Mouse (Mus musculus): ENCODE data around the gene Mrln. TPM values are rescaled to one million over a fixed set of nuclear protein-coding genes. Genes with fewer than 3 reads are reported as not detected.

The Mrln gene
- polyA plus RNA-seq, 2 experiments, result 35.5 to 37.7 TPM

DNA sequence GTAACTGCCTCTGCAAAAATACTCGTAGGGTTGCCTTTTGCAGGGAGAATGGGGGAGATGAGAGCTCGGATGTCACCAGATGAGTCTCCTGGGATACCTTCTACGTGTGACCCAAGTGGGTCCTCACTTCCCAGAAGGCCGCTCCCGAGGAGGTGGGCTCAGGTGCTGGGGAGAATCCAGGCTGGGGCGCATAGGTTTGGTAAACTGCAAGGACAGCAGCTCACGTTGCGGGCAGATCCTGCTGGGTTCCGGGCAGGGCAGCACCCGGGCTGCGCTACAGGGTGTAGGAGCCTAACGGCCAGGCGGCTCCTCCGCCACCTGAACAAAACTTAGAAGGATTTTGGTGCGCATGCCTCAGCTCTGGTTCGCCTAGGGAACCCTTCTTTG lies 41.1 kb downstream of the Mrln start:
- Histone ChIP-seq H3K36me3 (ENCODE audit: control insufficient read depth, insufficient read depth, low read length) (no peaks in the 10 kb centered on the region), H3K27ac (replicated peaks; ENCODE audit: low read depth, low read length) (no peak overlapping the region), H3K9me3 (ENCODE audit: control insufficient read depth, low read length) (no peaks in the 10 kb centered on the region), H3K9ac (ENCODE audit: low read depth, low read length, severe bottlenecking) (peak overlapping the region; percentile 69), H3K4me3 (replicated peaks; ENCODE audit: low read length) (peak overlapping the region; percentile 65), H3K27me3 (ENCODE audit: control insufficient read depth, insufficient read depth, low read length) (peaks cover 19% of the 10 kb centered on the region), H3K4me1 (ENCODE audit: control insufficient read depth, insufficient read depth, low read length) (no peaks in the 10 kb centered on the region), H3K4me2 (replicated peaks; ENCODE audit: low read depth, low read length, severe bottlenecking) (peak overlapping the region; percentile 96)
- under 1% methylated on average over 16 of the region's 16 CpGs for WGBS
- DNase-seq (ENCODE audit: low spot score), result no peak
- no peak for TF ChIP-seq POLR2A (IDR thresholded peaks at IDR 0.05; ENCODE audit: borderline replicate concordance, extremely low read depth, insufficient read depth, insufficient read length)
- no peak for ATAC-seq (ENCODE audit: low FRiP score, low read depth)

DNA sequence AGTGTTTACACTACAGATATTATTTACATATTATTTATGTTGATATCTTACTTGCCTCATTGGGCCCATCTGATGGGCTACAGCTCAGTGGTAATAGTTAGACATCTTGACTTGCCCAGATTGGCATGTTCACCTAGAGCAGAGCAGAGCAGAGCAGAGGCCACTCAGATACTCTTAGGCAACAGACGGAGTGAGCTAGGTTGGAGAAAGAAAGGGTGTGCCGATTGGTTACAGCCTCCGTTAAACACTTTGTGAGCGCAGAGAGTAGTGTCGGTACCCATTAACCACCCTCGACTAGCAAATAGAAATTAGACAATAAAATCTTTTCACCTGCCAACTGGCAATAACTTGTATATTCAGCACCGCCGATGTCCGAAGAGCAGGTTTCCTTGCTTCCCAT lies 41.6 kb downstream of the Mrln start:
- Histone ChIP-seq H3K36me3 (ENCODE audit: control insufficient read depth, insufficient read depth, low read length) (no peaks in the 10 kb centered on the region), H3K4me3 (replicated peaks; ENCODE audit: low read length) (peak overlapping the region; percentile 65), H3K4me1 (ENCODE audit: control insufficient read depth, insufficient read depth, low read length) (no peaks in the 10 kb centered on the region), H3K4me2 (replicated peaks; ENCODE audit: low read depth, low read length, severe bottlenecking) (peak overlapping the region; percentile 96), H3K27me3 (ENCODE audit: control insufficient read depth, insufficient read depth, low read length) (peaks cover 19% of the 10 kb centered on the region), H3K27ac (replicated peaks; ENCODE audit: low read depth, low read length) (no peak overlapping the region), H3K9me3 (ENCODE audit: control insufficient read depth, low read length) (no peaks in the 10 kb centered on the region), H3K9ac (ENCODE audit: low read depth, low read length, severe bottlenecking) (no peak overlapping the region)
- TF ChIP-seq POLR2A (IDR thresholded peaks at IDR 0.05; ENCODE audit: borderline replicate concordance, extremely low read depth, insufficient read depth, insufficient read length), result no peak
- no peak for DNase-seq (ENCODE audit: low spot score)
- WGBS, result 30% methylated on average over 9 of the region's 9 CpGs
- no peak for ATAC-seq (ENCODE audit: low FRiP score, low read depth)

DNA sequence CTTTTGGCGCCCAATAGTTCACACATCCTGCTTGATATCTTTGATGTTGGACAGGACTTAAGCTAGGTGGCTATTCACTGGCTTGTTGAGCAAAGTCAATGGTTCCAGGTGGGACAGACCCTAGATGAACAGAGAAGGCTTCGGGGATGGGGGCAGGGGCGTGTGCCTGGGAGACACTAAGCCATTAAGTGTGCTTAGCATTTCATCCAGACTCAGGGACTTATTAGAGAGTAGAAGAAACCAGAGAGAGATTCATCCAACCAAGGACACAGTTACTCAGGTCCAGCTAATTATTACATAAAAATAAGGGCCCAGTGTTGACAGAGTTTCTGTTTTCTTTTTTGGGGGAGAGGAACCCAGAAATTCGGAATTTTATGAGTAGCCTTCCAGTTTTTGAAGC lies 45.9 kb downstream of the Mrln start:
- H3K9me3 ChIP-seq (ENCODE audit: control insufficient read depth, low read length), result no peaks in the 10 kb centered on the region
- no peak overlapping the region for H3K9ac ChIP-seq (ENCODE audit: low read depth, low read length, severe bottlenecking)
- peaks cover 10% of the 10 kb centered on the region for H3K27me3 ChIP-seq (ENCODE audit: control insufficient read depth, insufficient read depth, low read length)
- TF ChIP-seq POLR2A (IDR thresholded peaks at IDR 0.05; ENCODE audit: borderline replicate concordance, extremely low read depth, insufficient read depth, insufficient read length), result no peak
- H3K4me1 ChIP-seq (ENCODE audit: control insufficient read depth, insufficient read depth, low read length), result no peaks in the 10 kb centered on the region
- H3K27ac ChIP-seq (replicated peaks; ENCODE audit: low read depth, low read length), result no peak overlapping the region
- H3K4me3 ChIP-seq (replicated peaks; ENCODE audit: low read length), result no peak overlapping the region
- DNase-seq (ENCODE audit: low spot score), result no peak
- H3K4me2 ChIP-seq (replicated peaks; ENCODE audit: low read depth, low read length, severe bottlenecking), result no peak overlapping the region
- WGBS, result 82% methylated on average over 4 of the region's 4 CpGs
- no peaks in the 10 kb centered on the region for H3K36me3 ChIP-seq (ENCODE audit: control insufficient read depth, insufficient read depth, low read length)
- no peak for ATAC-seq (ENCODE audit: low FRiP score, low read depth)

DNA sequence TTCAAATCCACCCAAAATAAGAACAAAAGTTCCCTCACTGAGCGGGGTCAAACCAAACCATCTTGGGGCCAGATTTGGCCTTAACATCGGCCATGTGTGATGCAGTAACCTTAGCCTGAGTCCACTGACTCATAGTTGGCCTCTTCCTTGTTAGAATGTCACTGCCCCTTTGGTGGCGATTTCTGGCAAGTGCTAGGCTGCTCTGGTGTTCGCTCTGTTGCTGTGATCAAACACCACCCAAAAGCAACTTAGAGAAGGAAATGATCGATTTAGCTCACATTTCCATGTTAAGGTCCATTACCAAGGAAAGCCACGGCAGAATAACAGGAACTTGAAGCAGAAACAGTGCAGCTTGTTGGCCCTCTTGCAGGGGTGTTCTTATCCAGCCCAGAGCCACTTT lies 46.3 kb downstream of the Mrln start:
- no peak for ATAC-seq (ENCODE audit: low FRiP score, low read depth)
- Histone ChIP-seq H3K9ac (ENCODE audit: low read depth, low read length, severe bottlenecking) (no peak overlapping the region), H3K4me3 (replicated peaks; ENCODE audit: low read length) (no peak overlapping the region), H3K9me3 (ENCODE audit: control insufficient read depth, low read length) (no peaks in the 10 kb centered on the region), H3K27me3 (ENCODE audit: control insufficient read depth, insufficient read depth, low read length) (peaks cover 10% of the 10 kb centered on the region), H3K4me2 (replicated peaks; ENCODE audit: low read depth, low read length, severe bottlenecking) (no peak overlapping the region), H3K27ac (replicated peaks; ENCODE audit: low read depth, low read length) (no peak overlapping the region), H3K4me1 (ENCODE audit: control insufficient read depth, insufficient read depth, low read length) (no peaks in the 10 kb centered on the region), H3K36me3 (ENCODE audit: control insufficient read depth, insufficient read depth, low read length) (no peaks in the 10 kb centered on the region)
- WGBS, result 79% methylated on average over 6 of the region's 6 CpGs
- TF ChIP-seq POLR2A (IDR thresholded peaks at IDR 0.05; ENCODE audit: borderline replicate concordance, extremely low read depth, insufficient read depth, insufficient read length), result no peak
- no peak for DNase-seq (ENCODE audit: low spot score)

DNA sequence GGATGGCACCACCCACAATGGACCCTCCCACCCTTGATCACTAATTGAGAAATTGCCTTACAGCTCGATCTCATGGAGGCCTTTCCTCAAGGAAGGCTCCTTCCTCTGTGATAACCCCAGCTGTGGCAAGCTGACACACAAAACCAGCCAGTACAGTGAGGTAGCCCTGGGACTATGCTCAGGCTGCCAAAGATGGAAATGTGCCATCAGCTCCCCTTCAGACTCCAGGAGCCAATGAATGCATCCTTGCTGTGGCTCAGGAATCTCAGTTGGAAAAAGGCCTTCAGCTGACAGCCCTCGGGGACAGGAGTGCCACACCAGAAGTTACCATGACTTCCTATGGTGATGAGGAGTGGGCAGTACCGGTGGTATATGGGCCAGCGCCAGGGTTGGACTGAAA lies 50.2 kb downstream of the Mrln start:
- DNase-seq (ENCODE audit: low spot score), result no peak
- H3K36me3 ChIP-seq (ENCODE audit: control insufficient read depth, insufficient read depth, low read length), result no peaks in the 10 kb centered on the region
- ATAC-seq (ENCODE audit: low FRiP score, low read depth), result no peak
- H3K9me3 ChIP-seq (ENCODE audit: control insufficient read depth, low read length), result no peaks in the 10 kb centered on the region
- no peak for TF ChIP-seq POLR2A (IDR thresholded peaks at IDR 0.05; ENCODE audit: borderline replicate concordance, extremely low read depth, insufficient read depth, insufficient read length)
- H3K4me1 ChIP-seq (ENCODE audit: control insufficient read depth, insufficient read depth, low read length), result no peaks in the 10 kb centered on the region
- no peaks in the 10 kb centered on the region for H3K27me3 ChIP-seq (ENCODE audit: control insufficient read depth, insufficient read depth, low read length)
- no peak overlapping the region for H3K9ac ChIP-seq (ENCODE audit: low read depth, low read length, severe bottlenecking)
- H3K4me2 ChIP-seq (replicated peaks; ENCODE audit: low read depth, low read length, severe bottlenecking), result no peak overlapping the region
- H3K4me3 ChIP-seq (replicated peaks; ENCODE audit: low read length), result no peak overlapping the region
- no peak overlapping the region for H3K27ac ChIP-seq (replicated peaks; ENCODE audit: low read depth, low read length)
- WGBS, result 77% methylated on average over 4 of the region's 4 CpGs

DNA sequence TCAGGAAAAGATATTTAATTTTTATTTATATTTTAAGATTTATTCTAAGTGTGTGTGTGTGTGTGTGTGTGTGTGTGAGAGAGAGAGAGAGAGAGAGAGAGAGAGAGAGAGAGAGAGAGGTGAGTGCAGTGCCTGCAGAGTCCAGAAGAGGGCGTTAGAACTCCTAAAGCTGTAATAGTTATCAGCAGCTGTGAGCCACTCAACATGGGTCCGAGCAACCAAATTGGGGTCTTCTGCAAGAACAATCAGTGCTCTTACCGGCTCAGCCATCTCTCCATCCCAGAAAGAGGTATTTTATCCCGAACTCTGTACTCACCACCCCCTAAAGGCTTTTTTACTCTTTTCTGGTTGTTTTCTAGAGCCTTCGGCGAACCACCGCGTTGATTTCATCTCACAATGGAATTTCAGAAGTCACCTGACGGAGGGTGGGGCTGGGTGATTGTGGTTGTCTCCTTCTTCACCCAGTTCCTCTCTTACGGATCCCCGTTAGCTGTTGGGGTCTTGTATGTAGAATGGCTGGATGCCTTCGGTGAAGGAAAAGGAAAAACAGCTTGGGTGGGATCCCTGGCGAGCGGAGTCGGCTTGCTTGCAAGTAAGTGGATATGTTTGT lies 51.2 kb downstream of the Mrln start:
- no peak for TF ChIP-seq POLR2A (IDR thresholded peaks at IDR 0.05; ENCODE audit: borderline replicate concordance, extremely low read depth, insufficient read depth, insufficient read length)
- Histone ChIP-seq H3K27ac (replicated peaks; ENCODE audit: low read depth, low read length) (no peak overlapping the region), H3K4me2 (replicated peaks; ENCODE audit: low read depth, low read length, severe bottlenecking) (no peak overlapping the region), H3K4me1 (ENCODE audit: control insufficient read depth, insufficient read depth, low read length) (no peaks in the 10 kb centered on the region), H3K9ac (ENCODE audit: low read depth, low read length, severe bottlenecking) (no peak overlapping the region), H3K9me3 (ENCODE audit: control insufficient read depth, low read length) (no peaks in the 10 kb centered on the region), H3K36me3 (ENCODE audit: control insufficient read depth, insufficient read depth, low read length) (no peaks in the 10 kb centered on the region), H3K4me3 (replicated peaks; ENCODE audit: low read length) (no peak overlapping the region), H3K27me3 (ENCODE audit: control insufficient read depth, insufficient read depth, low read length) (no peaks in the 10 kb centered on the region)
- ATAC-seq (ENCODE audit: low FRiP score, low read depth), result no peak
- 90% methylated on average over 15 of the region's 15 CpGs for WGBS
- DNase-seq (ENCODE audit: low spot score), result no peak

Measured in limb, embryonic 14.5 days (tissue).